Mouse (Mus musculus): ENCODE results near the gene Lipt2.

GRCm38 (mm10) chr7:100138075-100138474 is 21.0 kb upstream of the Lipt2 start:
- TF ChIP-seq CTCF (IDR thresholded peaks at IDR 0.05; ENCODE audit: control insufficient read depth, insufficient read depth, low read length) (no peak), POLR2A (IDR thresholded peaks at IDR 0.05; ENCODE audit: borderline replicate concordance, control insufficient read depth, low read depth, low read length) (no peak)

Data from bone marrow, adult 2 months (tissue).